Mouse (Mus musculus): ENCODE measurements around the gene Specc1.

- TF ChIP-seq CTCF (IDR thresholded peaks at IDR 0.05; ENCODE audit: low read depth) (peak; percentile 72), EP300 (IDR thresholded peaks at IDR 0.05; ENCODE audit: low read depth) (no peak)
These were observed 7.2 kb upstream of the Specc1 start for GRCm38 (mm10) chr11:61949315-61949714.
